Mouse (Mus musculus) cerebellum, adult 18-20 months (tissue): ENCODE measurements around the gene Bag2.
"Not testable (repeated sequence)": the region's sequence is repeated elsewhere in the genome, so short reads cannot be mapped to it uniquely, and the experiment has no call there.

Experiments
- DNase-seq, 2 experiments: peaks; one replicate each; pipeline ENCODE4 v3.0.0; 2021

The Bag2 gene

DNA sequence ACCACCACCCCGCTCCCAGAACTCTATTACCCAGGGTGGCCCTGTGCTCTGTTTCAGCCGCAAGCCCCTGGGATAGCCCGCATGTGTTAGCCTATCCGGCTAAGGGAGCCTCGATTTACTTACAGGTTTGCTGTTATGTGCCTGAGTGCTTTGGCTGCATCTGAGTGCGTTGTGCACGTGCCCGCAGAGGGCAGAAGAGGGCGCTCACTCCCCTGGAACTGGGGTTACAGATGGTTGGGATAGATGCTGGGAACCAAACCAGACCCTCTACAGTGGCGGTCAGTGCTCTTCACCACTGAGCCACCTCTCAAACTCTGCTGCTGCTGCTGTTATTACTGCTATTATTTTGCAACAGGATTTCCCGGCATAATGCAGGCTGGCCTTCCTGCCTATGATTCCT lies 8.5 kb downstream of the Bag2 start:
- no peak for DNase-seq

DNA sequence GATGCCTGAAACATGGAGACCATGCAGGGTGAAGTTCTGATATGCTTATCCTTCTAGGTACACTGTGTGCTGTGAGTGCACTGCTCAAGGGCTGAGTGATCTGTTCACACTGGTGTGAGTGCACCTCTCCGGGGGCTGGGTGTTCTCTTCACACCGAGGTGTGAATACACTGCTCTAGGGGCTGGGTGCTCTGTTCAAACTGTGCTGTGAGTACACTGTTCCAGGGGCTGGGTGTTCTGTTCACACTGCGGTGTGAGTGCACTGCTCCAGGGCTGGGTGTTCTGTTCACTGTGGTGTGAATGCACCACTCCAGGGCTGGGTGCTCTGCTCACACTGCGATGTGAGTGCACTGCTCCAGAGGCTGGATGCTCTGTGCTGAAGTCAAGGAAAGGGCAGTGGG lies 11.7 kb downstream of the Bag2 start:
- no peak for DNase-seq

DNA sequence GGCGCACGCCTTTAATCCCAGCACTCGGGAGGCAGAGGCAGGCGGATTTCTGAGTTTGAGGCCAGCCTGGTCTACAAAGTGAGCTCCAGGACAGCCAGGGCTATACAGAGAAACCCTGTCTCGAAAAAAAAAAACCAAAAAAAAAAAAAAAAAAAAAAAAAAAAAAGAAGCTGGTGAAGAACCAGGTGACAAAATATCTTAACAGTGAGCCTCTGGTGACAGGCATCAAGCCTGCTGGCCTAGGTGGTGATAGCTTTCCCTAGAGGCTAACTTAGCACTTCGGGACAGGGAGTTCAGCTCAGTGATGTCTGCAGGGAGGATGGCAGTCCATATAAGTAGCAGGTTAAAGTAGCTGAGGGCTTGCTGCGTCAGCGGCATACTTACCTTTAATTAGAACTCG lies 12.8 kb downstream of the Bag2 start:
- DNase-seq = not testable (repeated sequence)

DNA sequence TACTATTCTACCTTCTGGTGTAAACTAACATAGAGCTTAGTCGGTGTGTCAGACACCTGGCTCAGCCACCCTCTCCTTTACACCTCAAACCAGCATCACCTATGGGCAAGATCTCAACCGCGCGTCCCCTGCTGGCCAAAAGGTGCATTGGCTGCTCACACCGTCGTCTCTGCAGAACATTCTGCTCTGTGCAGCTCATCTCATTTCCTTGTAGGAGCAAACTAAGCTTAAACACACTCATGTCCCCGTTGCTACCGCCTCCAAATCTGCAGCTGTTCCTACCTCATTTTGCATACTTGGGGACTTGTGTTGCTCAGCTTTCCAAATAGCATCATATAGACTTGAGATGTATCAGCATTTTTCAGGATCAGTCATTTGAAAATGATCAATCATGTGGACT lies 14.7 kb downstream of the Bag2 start:
- DNase-seq = peak; percentile 37 to 52

DNA sequence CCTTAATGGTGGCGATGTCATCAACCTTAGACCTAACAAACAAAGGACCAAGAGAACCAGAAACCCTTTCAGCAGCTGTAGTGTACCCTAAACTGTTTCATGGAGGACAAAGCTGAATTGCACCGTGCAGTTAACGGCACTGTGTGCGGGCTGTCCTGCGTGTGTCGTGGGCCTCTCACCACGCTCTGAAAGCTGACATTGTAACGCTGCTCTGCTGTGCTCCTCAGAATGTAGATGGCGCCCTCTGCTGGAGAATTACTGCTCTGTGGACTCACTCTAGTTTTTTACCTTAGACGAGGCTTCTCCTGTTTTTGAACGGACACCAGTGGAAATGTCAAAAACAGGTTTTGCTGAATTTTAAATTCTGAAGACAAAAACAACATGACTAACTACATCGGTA lies 18.3 kb downstream of the Bag2 start:
- DNase-seq = peak; percentile 85 to 87

DNA sequence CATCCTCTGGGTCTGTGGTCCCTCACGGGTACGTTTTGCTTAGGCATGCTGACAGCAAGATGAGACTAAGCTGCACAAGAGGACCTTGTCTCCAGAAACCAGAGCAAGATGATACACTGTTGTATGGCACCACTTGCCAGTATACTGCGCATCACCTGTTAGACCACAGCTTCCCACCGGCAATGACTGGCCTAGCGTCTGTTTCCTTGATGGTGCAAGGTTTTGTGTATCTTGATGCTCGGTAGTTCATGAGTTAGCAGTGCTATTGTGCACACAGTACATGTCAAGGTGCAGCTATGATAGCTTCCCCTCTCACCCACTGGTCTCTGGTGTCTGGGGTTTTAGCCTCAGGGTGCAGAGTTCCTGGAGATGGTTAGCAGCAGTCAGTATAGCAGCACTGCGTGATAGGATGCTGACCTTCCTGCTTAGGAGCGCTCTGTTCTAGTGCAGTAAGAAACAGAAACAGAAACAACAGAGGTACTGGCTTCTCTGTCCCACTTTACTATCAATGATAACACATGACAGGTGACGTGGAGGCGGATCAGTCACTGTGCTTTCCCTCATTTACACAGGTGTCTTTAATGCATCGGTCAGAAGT lies 18.8 kb downstream of the Bag2 start:
- no peak for DNase-seq

DNA sequence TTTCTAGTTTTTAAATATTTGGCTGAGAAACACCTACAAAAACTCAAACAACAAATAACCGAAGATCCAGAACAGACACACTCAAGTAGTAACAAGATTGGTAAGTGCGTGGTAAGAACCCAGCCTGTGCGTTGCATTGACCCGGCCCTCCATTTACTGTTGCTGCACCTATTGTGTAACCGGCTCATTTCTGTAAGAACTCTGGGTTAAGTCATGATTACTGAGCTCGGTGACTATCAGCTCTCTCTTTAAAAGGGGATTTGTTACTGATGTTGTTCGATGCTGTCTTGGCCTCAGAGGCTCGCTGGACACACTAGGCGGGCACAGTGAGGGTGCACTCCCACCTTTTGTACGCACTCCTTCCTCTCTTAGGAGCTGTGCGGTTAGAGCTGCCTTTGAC lies 19.3 kb downstream of the Bag2 start:
- DNase-seq = no peak

DNA sequence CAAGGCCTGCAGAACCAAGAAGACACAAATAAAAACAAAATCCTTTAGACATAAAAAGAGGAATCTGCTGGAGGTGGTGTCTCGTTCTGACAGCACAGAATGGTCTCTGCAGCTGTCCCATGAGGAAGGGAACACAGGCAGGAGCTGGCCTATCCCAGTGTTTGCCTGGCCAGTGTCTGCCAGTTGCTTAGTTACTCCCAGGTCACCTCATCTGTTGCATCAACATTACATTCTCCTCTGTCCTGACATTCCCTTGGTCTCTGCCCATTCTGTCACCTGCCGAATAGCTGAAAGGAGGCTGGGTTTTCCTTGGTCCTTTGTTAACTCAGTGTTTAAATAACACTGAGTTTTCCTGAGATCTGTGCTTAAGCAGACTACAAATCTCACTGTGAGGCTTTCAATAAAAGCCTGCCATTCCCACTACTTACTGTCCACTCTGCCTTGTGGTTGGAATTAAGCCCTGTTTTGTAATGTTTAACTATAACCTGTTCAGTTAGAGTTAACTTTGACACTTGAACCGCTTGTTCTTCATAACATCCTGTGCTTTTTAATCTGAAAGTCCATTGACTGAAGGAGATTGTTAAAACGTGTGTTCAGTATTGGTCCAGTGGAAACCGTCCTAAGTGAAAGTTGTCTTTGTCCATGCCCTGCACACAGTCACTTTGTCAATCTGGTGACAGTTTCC lies 23.5 kb downstream of the Bag2 start:
- DNase-seq = no peak

DNA sequence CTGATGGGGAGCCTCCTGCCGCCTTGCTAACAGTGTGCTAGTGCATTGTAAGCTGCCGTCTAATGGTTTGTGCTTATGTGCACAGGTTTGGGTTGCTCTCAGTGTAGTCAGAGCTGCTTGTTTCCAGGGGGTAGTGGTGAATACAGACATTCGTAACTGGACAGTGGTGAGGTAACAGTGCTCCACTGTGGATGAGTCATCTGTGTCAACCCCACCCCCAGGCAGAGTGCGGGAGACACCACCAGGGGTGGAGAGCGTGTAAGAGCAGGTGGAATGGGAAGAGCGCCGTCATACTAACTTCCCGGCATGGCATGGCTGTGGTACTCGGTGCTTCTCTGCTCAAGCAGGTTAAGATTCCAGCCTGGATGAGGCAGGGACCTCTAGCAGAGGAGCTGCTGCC lies 24.6 kb downstream of the Bag2 start:
- DNase-seq = no peak

DNA sequence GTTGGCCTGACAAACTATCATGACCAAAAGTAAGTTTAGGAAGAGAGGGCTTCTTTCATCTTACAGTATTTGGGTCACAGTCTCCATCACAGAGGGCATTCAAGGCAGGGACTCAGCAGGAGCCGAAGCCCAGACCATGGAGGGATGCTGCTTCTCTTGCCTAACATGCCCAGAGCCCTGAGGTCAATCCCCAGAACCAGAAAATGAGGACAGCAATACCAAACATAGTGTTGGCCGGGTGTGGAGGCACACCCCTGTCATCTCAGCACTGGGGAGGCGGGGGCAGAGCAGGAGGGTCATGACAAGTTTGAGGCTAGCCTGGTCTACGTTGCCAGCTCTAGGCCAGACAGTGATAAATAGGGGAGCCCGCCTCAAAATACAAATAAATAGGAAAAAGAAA lies 32.5 kb downstream of the Bag2 start:
- no peak for DNase-seq

DNA sequence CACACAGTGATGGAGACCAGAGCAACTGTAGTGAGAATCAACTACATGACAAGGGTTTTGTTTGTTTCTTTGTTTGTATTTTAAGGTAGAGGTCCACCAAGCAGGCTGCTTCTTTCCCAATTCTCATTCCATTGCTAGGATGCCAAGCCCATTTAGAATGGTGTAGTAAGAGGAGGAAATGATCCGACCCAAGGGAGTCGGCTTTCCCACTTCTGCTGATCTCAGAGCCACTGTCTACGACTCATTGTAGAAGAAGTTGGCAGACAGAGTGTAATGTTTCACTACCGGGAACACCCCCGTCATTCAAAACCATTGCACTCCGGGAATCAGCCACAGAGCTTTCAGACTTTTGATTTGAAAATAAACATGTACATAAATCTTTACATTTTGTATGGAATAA lies 33.1 kb downstream of the Bag2 start:
- DNase-seq = no peak

DNA sequence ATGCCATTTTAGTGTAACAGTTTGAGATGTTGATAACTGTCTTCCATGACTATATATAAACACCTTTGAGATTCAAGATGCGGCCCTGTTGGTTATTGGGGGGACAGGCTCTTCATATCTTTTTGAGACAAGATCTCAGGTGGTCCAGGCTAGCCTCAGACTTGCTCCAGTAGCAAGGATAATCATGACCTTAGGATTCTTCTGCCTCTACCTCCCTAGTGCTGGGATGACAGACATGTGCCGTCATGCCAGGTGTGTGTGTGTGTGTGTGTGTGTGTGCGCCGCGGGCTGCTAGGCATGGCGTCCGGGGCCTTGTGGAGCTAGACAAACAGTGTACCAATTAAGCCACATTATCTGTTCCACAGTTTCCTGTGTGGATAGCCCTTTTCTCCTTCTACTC lies 36.6 kb downstream of the Bag2 start:
- DNase-seq = no peak

DNA sequence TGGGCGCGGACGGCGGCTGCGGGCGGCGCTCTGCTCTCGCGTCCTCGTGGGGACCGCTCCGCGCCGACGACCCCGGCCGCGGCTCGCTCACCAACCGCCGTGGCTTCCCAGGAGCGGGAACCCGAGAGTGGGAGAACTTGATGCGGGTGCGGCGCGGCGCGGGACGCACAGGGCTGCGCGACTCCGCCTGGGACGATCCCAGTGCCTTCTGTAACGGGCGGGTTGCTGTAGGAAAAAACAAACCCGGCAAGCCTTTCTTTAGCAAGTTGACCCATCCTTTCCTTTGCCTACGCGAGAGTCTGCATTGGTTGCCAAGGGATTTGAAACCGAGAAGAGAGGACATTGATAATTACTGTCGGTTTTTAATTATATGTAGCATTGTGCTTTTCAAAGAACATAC lies 37.4 kb downstream of the Bag2 start:
- DNase-seq = no peak

DNA sequence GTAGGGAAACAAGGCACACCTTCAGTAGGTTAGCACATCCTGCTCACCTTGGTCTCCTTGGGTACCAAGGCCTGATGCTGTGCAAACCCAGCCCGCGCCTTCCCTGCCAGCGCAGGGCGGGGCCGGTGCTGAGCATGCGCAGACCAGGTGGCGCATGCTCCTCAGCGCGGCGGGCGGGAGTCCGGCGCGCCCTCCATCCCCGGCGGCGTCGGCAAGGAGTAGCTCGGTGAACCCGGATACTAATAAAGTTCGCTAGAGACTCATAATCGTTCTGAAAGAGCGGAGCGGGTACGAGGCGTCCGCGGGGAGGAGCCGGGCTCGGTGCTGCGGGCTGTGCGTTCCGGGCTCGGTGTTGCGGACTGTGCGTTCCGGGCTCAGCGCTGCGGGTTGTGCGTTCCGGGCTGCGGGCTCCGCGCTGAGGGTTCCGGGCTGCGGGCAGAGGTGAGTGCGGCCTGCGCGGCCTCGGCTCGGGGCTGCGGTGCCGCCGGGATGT lies 37.8 kb downstream of the Bag2 start, which contains the start of gene Rab23:
Rab23 (plus strand) TSS at position 155 of the 493 bp plus-strand sequence.
- DNase-seq = peak; percentile 84 to 93

DNA sequence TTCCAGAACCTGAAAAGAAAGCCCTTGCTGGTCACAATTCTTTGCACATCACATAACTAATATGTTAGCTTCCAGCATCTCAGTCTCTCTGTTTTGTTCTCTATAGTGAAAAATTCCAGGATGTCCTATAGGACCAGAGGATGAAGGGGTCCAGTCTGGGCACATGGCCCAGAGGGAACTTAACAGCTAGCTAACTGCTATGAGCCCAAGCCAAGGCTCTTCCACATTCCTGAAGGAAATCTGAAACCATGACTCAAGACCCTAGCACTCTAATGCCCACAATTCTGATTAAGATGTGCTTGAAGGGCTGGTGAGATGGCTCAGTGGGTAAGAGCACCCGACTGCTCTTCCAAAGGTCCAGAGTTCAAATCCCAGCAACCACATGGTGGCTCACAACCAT lies 40.0 kb downstream of the Bag2 start:
- no peak for DNase-seq

DNA sequence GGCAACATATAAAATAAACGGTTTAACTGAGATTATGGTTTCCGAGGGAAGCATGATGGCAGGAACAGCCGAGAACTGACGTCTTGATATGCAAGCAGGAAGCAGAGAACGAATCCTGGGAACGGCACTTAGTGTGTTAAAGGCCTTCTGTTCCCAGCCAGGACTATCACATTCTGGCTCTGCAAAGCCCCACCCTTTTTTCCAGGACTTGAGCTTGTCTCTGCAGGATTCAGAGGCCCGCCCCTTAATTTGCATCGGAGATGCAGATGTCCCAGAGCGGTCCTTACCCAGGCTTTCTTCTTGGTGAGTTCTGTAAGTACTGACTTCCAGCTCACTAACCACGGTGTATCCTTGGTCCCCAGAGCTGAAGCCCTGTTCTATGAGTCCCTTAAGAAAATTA lies 42.8 kb downstream of the Bag2 start:
- no peak for DNase-seq

DNA sequence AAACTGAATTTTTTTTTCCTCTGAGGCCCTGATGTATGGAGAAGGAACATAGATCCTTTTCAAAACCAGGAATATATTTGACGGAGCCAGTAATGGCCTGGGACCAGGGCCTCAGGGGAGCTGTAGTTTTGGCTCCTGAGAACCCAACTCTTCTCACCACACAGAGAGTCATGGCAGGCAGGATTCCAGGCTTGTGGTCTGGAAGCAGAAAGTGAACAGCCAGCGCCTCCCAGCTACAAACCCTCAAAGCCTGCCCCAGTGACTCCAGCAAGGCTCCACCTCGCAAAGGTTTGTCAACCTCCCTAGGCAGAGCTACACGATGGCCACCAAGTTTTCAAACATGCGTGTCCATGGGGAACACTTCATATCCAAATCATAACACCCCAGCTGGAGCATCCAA lies 45.6 kb downstream of the Bag2 start:
- DNase-seq = no peak

DNA sequence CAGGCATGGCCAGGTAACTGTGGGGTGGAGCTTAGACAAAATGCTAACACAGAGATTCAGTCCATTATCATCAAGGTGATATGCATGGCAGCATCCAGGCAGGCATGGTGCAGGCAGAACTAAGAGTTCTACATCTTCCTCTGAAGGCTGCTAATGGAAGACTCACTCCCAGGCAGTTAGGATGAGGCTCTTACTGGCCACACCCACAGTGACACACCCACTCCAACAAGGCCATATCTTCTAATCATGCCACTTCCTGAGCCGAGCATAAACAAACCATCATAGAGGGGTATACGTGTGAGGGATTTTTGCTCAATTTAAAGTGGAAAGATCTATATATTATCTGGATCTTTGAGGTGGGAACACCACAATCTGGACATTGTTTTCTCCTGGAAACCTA lies 48.0 kb downstream of the Bag2 start:
- no peak for DNase-seq

DNA sequence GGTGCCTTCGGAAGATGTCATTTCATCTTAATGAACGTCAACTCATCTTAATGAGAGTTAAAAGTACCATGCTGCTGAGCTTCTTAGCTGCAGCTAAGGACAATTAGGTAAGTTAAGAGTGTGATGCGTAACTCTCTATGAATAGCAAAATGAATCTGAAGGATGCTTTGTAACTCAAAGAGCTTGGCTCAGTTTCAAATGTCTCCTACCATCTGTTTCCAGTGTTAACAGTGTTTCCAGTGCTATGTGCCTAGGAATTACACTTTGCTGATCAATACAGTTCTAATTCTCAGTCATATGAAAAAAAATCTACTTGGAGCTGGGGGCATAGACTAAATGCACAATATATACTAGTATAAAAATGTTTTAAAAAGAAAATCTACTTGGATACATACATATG lies 56.4 kb downstream of the Bag2 start:
- no peak for DNase-seq

DNA sequence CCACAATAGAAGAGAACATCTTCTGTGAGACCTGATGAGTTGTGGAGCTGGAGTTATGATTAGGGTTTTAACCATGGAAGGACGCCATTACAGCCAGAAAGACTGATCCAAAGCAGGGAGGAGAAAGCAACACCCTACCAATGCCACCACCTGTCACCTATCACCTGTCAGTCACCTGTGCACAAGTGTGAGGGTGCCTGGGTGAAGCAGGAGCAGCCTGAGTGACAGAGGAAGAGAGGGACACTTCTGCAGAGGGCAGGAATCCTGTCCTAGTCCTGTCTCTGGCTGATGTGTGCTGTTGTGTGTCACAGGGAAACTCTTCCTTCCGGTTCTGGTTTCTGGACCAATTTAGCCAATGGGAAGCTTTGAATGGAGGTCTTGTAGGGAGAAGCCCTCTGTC lies 61.6 kb downstream of the Bag2 start:
- no peak for DNase-seq
